Mouse (Mus musculus): ENCODE measurements around the gene Epsti1.

DNA sequence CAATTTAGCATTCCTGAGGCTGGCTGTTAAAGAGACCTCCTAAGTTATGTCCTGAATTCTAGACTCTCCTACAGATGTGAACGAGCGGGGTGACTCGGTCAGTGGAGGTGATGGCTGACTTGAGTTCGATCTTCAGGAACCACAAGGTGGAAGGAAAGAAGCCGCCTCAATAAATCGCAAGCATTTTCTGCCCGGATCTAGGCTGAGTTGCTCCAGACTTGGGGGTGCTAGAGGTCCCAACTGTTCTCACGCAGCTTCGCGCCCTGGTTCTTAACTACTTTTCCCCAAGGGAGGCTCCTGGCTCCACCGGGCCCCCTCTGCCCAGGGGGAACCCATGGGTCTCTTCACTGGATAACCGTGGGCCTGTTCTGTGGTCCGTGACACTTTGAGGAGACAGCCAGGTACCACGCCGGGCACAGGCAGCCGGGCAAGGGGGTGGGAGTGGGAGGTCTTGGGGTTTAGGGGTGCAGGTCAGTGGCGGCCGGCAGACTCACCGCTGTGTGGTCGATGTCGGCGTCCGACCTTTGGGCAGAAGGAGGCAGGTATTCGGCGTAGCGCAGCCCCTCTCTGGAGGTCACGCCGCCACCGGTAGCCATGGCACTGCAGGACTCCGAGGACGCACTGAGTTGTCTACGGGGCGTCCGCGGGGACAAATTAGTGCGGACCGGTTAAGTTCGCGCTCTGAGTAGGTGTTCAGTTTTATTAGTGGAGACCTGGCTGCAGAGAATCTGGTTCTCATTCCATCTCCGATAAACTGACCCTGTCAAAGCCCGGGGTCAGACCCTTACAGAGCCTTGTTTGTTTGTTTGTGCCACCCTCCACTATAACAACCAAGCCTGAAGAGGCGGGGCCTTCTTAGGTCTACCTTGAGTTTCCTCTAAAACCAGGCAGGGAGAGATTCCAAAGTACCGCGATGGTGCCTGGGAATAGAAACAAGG, 29.5 kb upstream of the Epsti1 start, which contains the start of gene Dnajc15:
- TF ChIP-seq GATA1 (IDR thresholded peaks at IDR 0.05; ENCODE audit: borderline replicate concordance, low read length) (no peak), FLI1 (IDR thresholded peaks at IDR 0.05; ENCODE audit: low read length) (no peak)
